Mouse (Mus musculus): Measurements from ENCODE around the gene Gm48552.

DNA sequence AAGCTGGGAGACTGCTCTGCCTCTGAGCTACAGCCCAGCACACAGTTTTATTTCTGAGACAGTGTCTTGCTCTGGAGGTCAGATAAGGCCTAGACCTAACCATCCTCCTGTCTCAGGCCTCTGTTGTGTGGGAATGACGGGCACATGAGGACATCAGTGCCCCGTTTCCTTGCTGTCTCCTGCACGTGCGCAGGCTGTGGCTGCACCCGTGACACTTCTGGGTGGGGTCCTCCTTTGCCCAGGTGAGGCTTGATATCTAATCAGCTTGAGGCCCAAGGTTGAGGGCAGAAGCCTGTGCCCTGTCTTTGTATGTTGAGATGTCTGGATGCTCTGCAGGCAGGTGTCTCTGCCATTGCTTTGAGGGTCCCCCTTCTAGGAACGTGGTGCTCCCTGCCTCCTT lies 3.5 kb downstream of the Gm48552 start:
- no peak for TF ChIP-seq GATA1 (IDR thresholded peaks at IDR 0.05; ENCODE audit: low read length)
- TF ChIP-seq TAL1 (IDR thresholded peaks at IDR 0.05; ENCODE audit: low read length) = no peak

Data from erythroblast, embryonic 14.5 days (primary cell).